Mouse (Mus musculus): ENCODE measurements around the gene Gm17027.
"Not testable (repeated sequence)": the region's sequence is repeated elsewhere in the genome, so short reads cannot be mapped to it uniquely, and the experiment has no call there.

The Gm17027 gene

GRCm38 (mm10) chr14:42162522-42162921 lies at the start of gene Gm17027:
Gene Gm17027, minus strand, starts transcription at chr14:42162622.
- DNase-seq = not testable (repeated sequence)

- not testable (repeated sequence) for DNase-seq
Measured at GRCm38 (mm10) chr14:42190691-42191090, 28.3 kb upstream of the Gm17027 start, which contains the start of gene Gm3573. Gene Gm3573, minus strand, starts transcription at chr14:42190791.

GRCm38 (mm10) chr14:42183936-42184335 lies 21.5 kb upstream of the Gm17027 start:
- DNase-seq = not testable (repeated sequence)

GRCm38 (mm10) chr14:42134571-42134970 lies 27.9 kb downstream of the Gm17027 start:
- not testable (repeated sequence) for DNase-seq

- not testable (repeated sequence) for DNase-seq
Measured at GRCm38 (mm10) chr14:42133806-42134205, 28.6 kb downstream of the Gm17027 start.

GRCm38 (mm10) chr14:42117269-42117668 lies 45.2 kb downstream of the Gm17027 start, which contains the start of gene Gm7951:
Gene Gm7951, minus strand, starts transcription at chr14:42117369.
- not testable (repeated sequence) for DNase-seq
